Mouse (Mus musculus): ENCODE results near the gene Abtb2.

DNA sequence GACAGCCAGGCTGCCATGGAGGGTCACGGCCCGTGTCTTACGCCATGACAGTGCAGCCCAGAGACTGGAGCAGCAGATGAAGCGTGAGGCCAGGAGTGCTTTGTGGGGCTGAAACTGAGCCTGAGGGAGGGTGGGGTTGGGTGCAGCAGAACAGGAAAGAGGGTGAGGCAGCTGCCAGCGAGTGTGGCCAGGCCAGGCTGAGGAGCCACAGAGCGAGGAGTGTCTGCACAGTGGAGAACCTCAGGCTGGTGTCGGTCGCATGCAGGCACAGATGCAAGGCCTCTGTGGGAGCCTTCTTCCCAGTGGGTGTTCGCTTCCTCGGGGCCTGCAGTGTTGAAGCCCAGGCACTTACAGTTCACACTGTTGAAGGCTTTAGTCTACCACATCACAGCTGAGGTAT, 137.2 kb downstream of the Abtb2 start:
- no peak for TF ChIP-seq CTCF (IDR thresholded peaks at IDR 0.05; ENCODE audit: insufficient read depth, low read length)
- no peak for TF ChIP-seq POLR2A (IDR thresholded peaks at IDR 0.05; ENCODE audit: borderline replicate concordance, extremely low read depth, low read depth, low read length)
